Mouse (Mus musculus) bone marrow, adult 2 months (tissue): ENCODE measurements around the gene Msh4.

Experiments used
- CTCF ChIP-seq: fragments of 200-500 bp; IDR thresholded peaks from 2 replicates; pipeline ENCODE4 v1.5.1; 2011; ENCODE audit warnings: low read length, control low read depth; ENCODE audit not compliant: control insufficient read depth, insufficient read depth
- POLR2A ChIP-seq: fragments of 200-500 bp; IDR thresholded peaks from 2 replicates; pipeline ENCODE4 v1.6.1; 2011; ENCODE audit warnings: low read depth, mild to moderate bottlenecking, control low read depth, low read length, borderline replicate concordance; ENCODE audit not compliant: control insufficient read depth

DNA sequence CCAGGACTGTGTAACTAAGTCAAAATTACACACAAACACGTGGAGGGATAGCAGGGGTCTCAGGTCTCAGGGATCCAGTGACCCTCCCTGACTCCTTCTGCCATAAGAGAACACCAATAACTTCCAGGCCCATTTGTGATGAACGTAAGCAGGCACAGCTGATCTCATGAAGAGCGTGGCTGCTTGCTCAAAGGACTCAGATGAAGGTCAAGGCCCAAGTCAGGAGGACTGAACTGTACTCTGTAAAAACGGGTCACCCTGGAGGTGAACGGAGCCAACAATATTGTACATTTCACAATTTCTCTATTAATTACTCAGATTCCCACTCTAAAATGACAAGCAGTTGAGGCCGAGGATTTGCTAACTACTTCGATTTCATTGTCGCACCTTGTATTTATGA is 91.9 kb downstream of the Msh4 start:
- TF ChIP-seq CTCF = no peak
- no peak for TF ChIP-seq POLR2A
